Mouse (Mus musculus) heart, embryonic 14.5 days (tissue): ENCODE data around the gene Gins3. TPM values are rescaled to one million over a fixed set of nuclear protein-coding genes. Genes with fewer than 3 reads are reported as not detected.

Source experiments
- ATAC-seq: fragments of 200-750 bp; cut with Nextera tagmentation; 2 replicates; pipeline ENCODE4 v1.8.0; 2017; ENCODE audit warnings: low read depth, moderate TSS enrichment; ENCODE audit not compliant: insufficient number of reproducible peaks, insufficient read depth, low FRiP score
- H3K27ac ChIP-seq, 2 experiments: fragments of 200-500 bp in 1 of 2; fragments of 300-500 bp in 1 of 2; sonication (generic) in 1 of 2; replicated peaks in 1 of 2; 2 replicates each; pipeline ENCODE4 v1.5.1; 2012 to 2014; ENCODE audit warnings: low read depth in 2 of 2, low read length in 2 of 2, control low read depth in 1 of 2, mild to moderate bottlenecking in 1 of 2, mixed read lengths in 1 of 2; ENCODE audit not compliant: control insufficient read depth in 1 of 2, insufficient read depth in 1 of 2
- H3K27me3 ChIP-seq: fragments of 300-500 bp; sonication (generic); 2 replicates; pipeline ENCODE4 v1.6.1; 2014; ENCODE audit warnings: mild to moderate bottlenecking, low read length, control low read depth; ENCODE audit not compliant: control insufficient read depth, insufficient read depth
- H3K36me3 ChIP-seq: fragments of 300-500 bp; sonication (generic); 2 replicates; pipeline ENCODE4 v1.6.1; 2014; ENCODE audit warnings: mild to moderate bottlenecking, control low read depth, low read length, mixed read lengths; ENCODE audit not compliant: control insufficient read depth, insufficient read depth
- H3K4me1 ChIP-seq, 2 experiments: fragments of 200-500 bp in 1 of 2; fragments of 300-500 bp in 1 of 2; sonication (generic) in 1 of 2; 2 replicates each; pipeline ENCODE4 v1.6.1; 2012 to 2014; ENCODE audit warnings: low read length in 2 of 2, control low read depth in 1 of 2, mixed read lengths in 1 of 2; ENCODE audit not compliant: control insufficient read depth in 2 of 2, insufficient read depth in 2 of 2
- H3K4me2 ChIP-seq: fragments of 300-500 bp; sonication (generic); 2 replicates; pipeline ENCODE4 v1.6.1; 2014; ENCODE audit warnings: mild to moderate bottlenecking, low read length
- H3K4me3 ChIP-seq, 2 experiments: fragments of 200-500 bp in 1 of 2; fragments of 300-500 bp in 1 of 2; sonication (generic) in 1 of 2; 2 replicates each; pipeline ENCODE4 v1.5.1; 2012 to 2014; ENCODE audit warnings: low read length in 2 of 2, mild to moderate bottlenecking in 2 of 2, control low read depth in 1 of 2, low read depth in 1 of 2, moderate library complexity in 1 of 2; ENCODE audit not compliant: control insufficient read depth in 1 of 2, insufficient read depth in 1 of 2
- H3K9ac ChIP-seq: fragments of 300-500 bp; sonication (generic); 2 replicates; pipeline ENCODE4 v1.6.1; 2014; ENCODE audit warnings: mild to moderate bottlenecking, low read length
- H3K9me3 ChIP-seq: fragments of 300-500 bp; sonication (generic); 2 replicates; pipeline ENCODE4 v1.6.1; 2016; ENCODE audit warnings: low read length, control low read depth; ENCODE audit not compliant: control insufficient read depth
- WGBS: fragments of 180-500 bp; shearing (Covaris S2); extraction: QIAGEN DNeasy Blood & Tissue Kit; methylation state at CpG from one replicate; pipeline ENCODE4 v1.1.7; 2014; 5-methylcytosine and 5-hydroxymethylcytosine counted together
- polyA plus RNA-seq: library from polyadenylated mRNA; unstranded; fragments of >200 nt; fragmentation: Nextera tagmentation; extraction: Ambion mirVana; gene quantifications from 2 replicates; pipeline ENCODE4 v1.2.1, GENCODE M21; 2014

The Gins3 gene
- 13.8 and 13.9 TPM in 2 replicates for polyA plus RNA-seq

DNA sequence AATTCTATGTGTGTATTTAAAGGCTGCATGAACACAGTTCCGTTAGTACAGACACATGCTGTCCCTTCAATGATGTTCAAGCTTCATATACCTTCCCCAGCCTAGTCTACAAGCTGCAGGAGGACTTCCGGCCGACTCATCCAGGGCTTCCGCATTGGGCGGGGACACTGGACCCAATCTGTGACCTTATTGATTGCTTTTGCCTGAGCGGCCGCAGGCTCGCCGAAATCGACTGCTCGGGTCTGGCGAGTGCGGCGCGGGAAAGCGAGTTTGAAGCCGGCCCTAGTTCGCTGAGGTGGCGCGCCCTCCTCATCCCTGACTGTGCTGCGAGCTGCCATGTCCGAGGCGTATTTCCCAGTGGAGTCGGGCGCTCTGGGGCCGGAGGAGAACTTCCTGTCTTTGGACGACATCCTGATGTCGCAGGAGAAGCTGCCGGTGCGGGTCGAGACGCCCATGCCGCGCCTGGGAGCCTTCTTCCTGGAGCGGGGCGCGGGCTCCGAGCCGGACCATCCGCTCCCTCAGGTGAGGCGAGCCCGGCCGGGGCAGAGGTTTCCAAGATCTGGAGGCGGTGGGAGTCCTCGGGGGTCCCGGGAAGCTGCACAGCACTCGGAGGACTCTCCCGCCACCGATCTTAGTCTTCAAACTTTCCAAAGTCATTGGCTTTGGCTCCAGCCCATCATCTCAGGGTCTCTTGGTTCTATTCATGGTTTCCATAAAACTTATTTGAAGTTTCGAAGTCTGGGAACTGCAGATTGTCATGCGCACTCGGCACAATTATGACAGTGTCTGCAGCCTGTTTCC is at the start of gene Gins3:
Gene Gins3, plus strand, starts transcription at position 192 of the 801 bp plus-strand sequence.
- Histone ChIP-seq H3K4me2 (peak within 1 kb of the TSS; percentile 89), H3K27ac (peak within 1 kb of the TSS; percentile 18 to 46; a peak in 1 of 4 replicates), H3K9me3 (no peaks in the 10 kb centered on the region), H3K36me3 (peaks cover 4% of the 10 kb centered on the region; the same call in 1 of the 2 replicates), H3K4me1 (peaks cover 4 to 9% of the 10 kb centered on the region in 2 experiments; a peak in 3 of 4 replicates), H3K27me3 (no peaks in the 10 kb centered on the region), H3K9ac (peak within 1 kb of the TSS; percentile 77), H3K4me3 (peak within 1 kb of the TSS; percentile 68 to 88)
- ATAC-seq, result peak; percentile 86
- under 1% methylated on average over 52 of the region's 52 CpGs for WGBS

GRCm38 (mm10) chr8:95587339-95587738 is 45.9 kb upstream of the Gins3 start:
- WGBS, result 24% methylated on average over 1 of the region's 1 CpGs
- peaks cover 7% of the 10 kb centered on the region; the same call in 1 of the 2 replicates for H3K9me3 ChIP-seq
- ATAC-seq, result 0 out of 2 replicates have a peak, but pooled peaks have one; percentile 21
- no peaks in the 10 kb centered on the region for H3K27me3 ChIP-seq
- H3K9ac ChIP-seq, result no peak overlapping the region
- peak overlapping the region; percentile 83 to 89 for H3K27ac ChIP-seq
- peaks cover 8 to 12% of the 10 kb centered on the region in 2 experiments for H3K4me1 ChIP-seq
- peak overlapping the region; percentile 14; the same call in 1 of the 2 replicates for H3K4me2 ChIP-seq
- no peaks in the 10 kb centered on the region for H3K36me3 ChIP-seq
- no peak overlapping the region for H3K4me3 ChIP-seq

- no peaks in the 10 kb centered on the region for H3K36me3 ChIP-seq
- no peak overlapping the region for H3K4me3 ChIP-seq
- no peak for ATAC-seq
- H3K27me3 ChIP-seq, result no peaks in the 10 kb centered on the region
- H3K27ac ChIP-seq, result no peak overlapping the region
- WGBS, result 65% methylated on average over 10 of the region's 10 CpGs
- no peak overlapping the region for H3K9ac ChIP-seq
- H3K4me2 ChIP-seq, result no peak overlapping the region
- peaks cover 7% of the 10 kb centered on the region; the same call in 1 of the 2 replicates for H3K9me3 ChIP-seq
- H3K4me1 ChIP-seq, result peaks cover 8 to 12% of the 10 kb centered on the region in 2 experiments
These were observed 44.0 kb upstream of the Gins3 start for GRCm38 (mm10) chr8:95589282-95589681.

DNA sequence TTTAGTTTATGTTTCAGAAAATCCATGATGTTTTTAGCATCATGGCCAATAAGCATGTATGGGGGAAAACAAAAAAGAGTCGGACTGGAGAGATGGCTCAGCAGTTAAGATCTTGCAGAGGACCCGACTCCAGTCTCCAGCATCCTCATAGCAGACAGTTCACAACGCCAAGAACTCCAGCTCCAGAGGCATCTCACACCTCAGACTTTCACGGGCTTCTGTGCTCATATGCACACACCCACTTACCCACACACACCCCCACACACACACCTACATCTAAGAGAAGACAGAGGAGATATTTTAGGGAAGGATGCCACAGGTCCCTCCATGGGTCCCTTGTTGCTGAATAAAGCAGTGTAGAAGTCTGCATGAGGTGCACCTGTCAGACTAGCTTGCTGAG is 42.7 kb upstream of the Gins3 start:
- H3K9ac ChIP-seq, result no peak overlapping the region
- H3K36me3 ChIP-seq, result no peaks in the 10 kb centered on the region
- ATAC-seq, result no peak
- no peak overlapping the region for H3K27ac ChIP-seq
- 63% methylated on average over 4 of the region's 4 CpGs for WGBS
- H3K4me3 ChIP-seq, result no peak overlapping the region
- H3K9me3 ChIP-seq, result peaks cover 7% of the 10 kb centered on the region; the same call in 1 of the 2 replicates
- no peaks in the 10 kb centered on the region for H3K27me3 ChIP-seq
- no peak overlapping the region for H3K4me2 ChIP-seq
- H3K4me1 ChIP-seq, result peaks cover 11 to 13% of the 10 kb centered on the region in 2 experiments

DNA sequence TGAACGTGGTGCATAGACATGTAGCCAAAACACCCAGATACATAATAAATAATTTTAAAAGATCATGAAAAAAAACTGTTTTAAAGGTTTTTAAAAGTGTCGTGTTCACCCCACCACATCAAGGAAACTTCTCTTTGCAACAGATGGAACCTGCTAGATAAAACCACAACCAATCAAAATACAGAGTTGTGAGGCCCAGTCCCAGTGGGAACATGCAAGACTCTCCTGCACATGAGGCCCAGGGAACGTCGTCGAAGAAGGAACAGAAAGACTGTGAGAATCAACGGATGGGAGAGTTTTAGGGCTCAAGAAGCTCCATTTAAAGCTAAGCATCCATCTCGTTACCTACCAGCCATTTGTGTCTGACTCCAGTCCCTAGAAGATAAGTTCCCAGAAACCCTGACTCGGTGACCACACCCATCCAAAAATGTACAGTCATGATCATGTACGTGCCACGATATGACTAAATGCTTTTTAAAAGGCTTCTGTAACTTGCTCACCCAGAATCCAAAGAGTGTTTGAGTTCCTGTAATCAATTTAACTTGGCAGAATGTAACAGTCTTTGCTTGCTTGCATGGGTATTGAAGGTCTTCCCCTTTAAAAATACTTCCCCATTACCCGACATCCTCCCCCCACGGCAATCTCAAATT is 41.0 kb upstream of the Gins3 start:
- Histone ChIP-seq H3K27ac (no peak overlapping the region), H3K36me3 (no peaks in the 10 kb centered on the region), H3K4me3 (no peak overlapping the region), H3K4me2 (no peak overlapping the region), H3K9ac (no peak overlapping the region), H3K4me1 (peaks cover 16 to 19% of the 10 kb centered on the region in 2 experiments), H3K27me3 (no peaks in the 10 kb centered on the region), H3K9me3 (0 out of 2 replicates have a peak, but pooled peaks cover 3% of the 10 kb centered on the region)
- ATAC-seq, result no peak
- WGBS, result 87% methylated on average over 12 of the region's 12 CpGs

DNA sequence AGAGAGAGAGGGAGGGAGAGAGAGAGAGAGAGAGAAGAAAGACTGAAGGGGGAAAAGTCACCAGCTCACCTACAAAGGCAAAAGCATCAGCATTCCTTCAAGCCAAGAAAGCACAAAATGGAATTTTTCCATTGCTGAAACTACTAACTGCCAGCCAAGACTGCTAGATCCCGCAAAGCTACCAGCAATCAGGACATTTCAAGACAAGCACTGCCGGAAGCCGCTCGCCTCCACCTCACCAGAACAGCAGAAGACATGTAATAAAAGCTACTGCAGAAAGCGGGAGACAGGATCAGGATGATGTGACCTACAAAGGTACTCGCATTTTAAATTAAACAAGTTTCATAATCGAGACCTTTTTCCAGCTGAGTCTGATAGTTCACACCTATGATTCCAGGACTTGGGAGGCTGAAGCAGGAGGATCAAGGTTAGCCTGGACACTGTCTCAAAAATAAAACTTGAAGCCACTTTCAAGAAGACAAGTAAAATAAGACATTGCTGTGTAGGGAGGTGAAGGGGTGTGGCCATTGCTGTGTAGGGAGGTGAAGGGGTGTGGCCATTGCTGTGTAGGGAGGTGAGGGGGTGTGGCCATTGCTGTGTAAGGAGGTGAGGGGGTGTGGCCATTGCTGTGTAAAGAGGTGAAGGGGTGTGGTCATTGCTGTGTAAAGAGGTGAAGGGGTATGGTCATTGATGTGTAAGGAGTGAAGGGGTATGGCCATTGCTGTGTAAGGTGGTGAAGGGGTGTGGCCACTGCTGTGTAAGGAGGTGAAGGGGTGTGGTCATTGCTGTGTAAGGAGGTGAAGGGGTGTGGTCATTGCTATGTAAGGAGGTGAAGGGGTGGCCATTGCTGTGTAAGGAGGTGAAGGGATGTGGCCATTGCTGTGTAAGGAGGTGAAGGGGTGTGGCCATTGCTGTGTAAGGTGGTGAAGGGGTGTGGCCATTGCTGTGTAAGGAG is 39.5 kb upstream of the Gins3 start:
- no peak for ATAC-seq
- no peaks in the 10 kb centered on the region for H3K27me3 ChIP-seq
- WGBS, result 94% methylated on average over 7 of the region's 7 CpGs
- no peak overlapping the region for H3K27ac ChIP-seq
- H3K4me1 ChIP-seq, result peaks cover 17 to 20% of the 10 kb centered on the region in 2 experiments; a peak in 3 of 4 replicates
- H3K36me3 ChIP-seq, result no peaks in the 10 kb centered on the region
- H3K9me3 ChIP-seq, result no peaks in the 10 kb centered on the region
- no peak overlapping the region for H3K4me2 ChIP-seq
- H3K9ac ChIP-seq, result no peak overlapping the region
- H3K4me3 ChIP-seq, result no peak overlapping the region

GRCm38 (mm10) chr8:95595131-95595530 is 38.1 kb upstream of the Gins3 start:
- no peak overlapping the region for H3K4me3 ChIP-seq
- H3K9ac ChIP-seq, result no peak overlapping the region
- H3K27ac ChIP-seq, result peak overlapping the region in 1 of 2 experiments; percentile 97; a peak in 3 of 4 replicates
- no peaks in the 10 kb centered on the region for H3K27me3 ChIP-seq
- H3K4me1 ChIP-seq, result peaks cover 17 to 23% of the 10 kb centered on the region in 2 experiments; a peak in 3 of 4 replicates
- H3K36me3 ChIP-seq, result no peaks in the 10 kb centered on the region
- no peak for ATAC-seq
- H3K4me2 ChIP-seq, result no peak overlapping the region
- no peaks in the 10 kb centered on the region for H3K9me3 ChIP-seq
- WGBS, result 70% methylated on average over 14 of the region's 14 CpGs
